Mouse (Mus musculus) cortical plate, adult 2 months (tissue): ENCODE measurements around the gene Bax.

Source experiments
- CTCF ChIP-seq: fragments of 200-500 bp; IDR thresholded peaks from 2 replicates; pipeline ENCODE4 v1.5.1; 2011; ENCODE audit warnings: mild to moderate bottlenecking, control low read depth, low read length; ENCODE audit not compliant: insufficient read depth; ENCODE audit errors: extremely low read depth
- POLR2A ChIP-seq: fragments of 200-500 bp; IDR thresholded peaks from 2 replicates; pipeline ENCODE4 v1.6.1; 2011; ENCODE audit warnings: mild to moderate bottlenecking, low read length, control low read depth; ENCODE audit not compliant: insufficient read depth; ENCODE audit errors: extremely low read depth

DNA sequence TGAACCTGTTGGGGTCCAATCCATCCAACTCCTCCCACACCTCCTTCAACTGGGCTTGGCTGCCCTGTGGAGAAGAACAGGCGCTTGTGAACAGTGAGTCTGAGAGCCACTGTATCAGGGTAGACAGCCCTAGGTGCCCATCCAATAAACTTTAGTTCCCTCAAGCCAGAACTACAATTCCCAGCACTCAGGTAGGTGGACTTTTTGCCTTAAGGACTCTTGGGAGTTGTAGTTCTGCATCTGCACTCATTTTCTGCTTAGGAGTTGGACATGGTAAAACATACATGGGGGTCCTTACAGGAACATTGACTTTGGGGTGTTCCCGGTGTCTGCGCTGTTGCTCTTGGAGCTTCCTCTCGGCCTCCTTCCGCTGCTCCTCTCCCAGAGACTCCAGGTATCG, 31.7 kb upstream of the Bax start:
- TF ChIP-seq CTCF (no peak), POLR2A (no peak)
